Mouse (Mus musculus) stomach, postnatal 0 days (tissue): ENCODE data around the gene Brf1. TPM values are rescaled to one million over a fixed set of nuclear protein-coding genes. Genes with fewer than 3 reads are reported as not detected.

ENCODE experiments used
- ATAC-seq: fragments of 200-750 bp; cut with Nextera tagmentation; 2 replicates; pipeline ENCODE4 v1.8.0; 2017; ENCODE audit not compliant: low FRiP score, low TSS enrichment
- DNase-seq: peaks from one replicate; pipeline ENCODE4 v3.0.0-alpha.2; 2016; ENCODE audit warnings: low spot score
- H3K27ac ChIP-seq: fragments of 300-500 bp; sonication (generic); replicated peaks from 2 replicates; pipeline ENCODE4 v1.5.1; 2014; ENCODE audit warnings: mild to moderate bottlenecking, control low read depth
- H3K27me3 ChIP-seq: fragments of 300-500 bp; sonication (generic); 2 replicates; pipeline ENCODE4 v1.6.1; 2014; ENCODE audit warnings: low read length; ENCODE audit not compliant: control insufficient read depth, insufficient read depth
- H3K36me3 ChIP-seq: fragments of 300-500 bp; sonication (generic); 2 replicates; pipeline ENCODE4 v1.6.1; 2014; ENCODE audit warnings: low read length, mixed read lengths; ENCODE audit not compliant: control insufficient read depth, insufficient read depth
- H3K4me1 ChIP-seq: fragments of 300-500 bp; sonication (generic); replicated peaks from 2 replicates; pipeline ENCODE4 v1.6.1; 2014; ENCODE audit warnings: antibody characterized with exemption; ENCODE audit not compliant: control insufficient read depth, insufficient read depth
- H3K4me2 ChIP-seq: fragments of 300-500 bp; sonication (generic); replicated peaks from 2 replicates; pipeline ENCODE4 v1.6.1; 2014; ENCODE audit warnings: low read depth, mild to moderate bottlenecking, control low read depth, moderate library complexity
- H3K4me3 ChIP-seq: fragments of 300-500 bp; sonication (generic); 2 replicates; pipeline ENCODE4 v1.5.1; 2014; ENCODE audit warnings: low read depth, low read length, control low read depth
- H3K9ac ChIP-seq: fragments of 300-500 bp; sonication (generic); 2 replicates; pipeline ENCODE4 v1.6.1; 2014; ENCODE audit warnings: mild to moderate bottlenecking, low read length, control low read depth, mixed read lengths
- H3K9me3 ChIP-seq: fragments of 300-500 bp; sonication (generic); 2 replicates; pipeline ENCODE4 v1.6.1; 2016; ENCODE audit warnings: low read length; ENCODE audit not compliant: control insufficient read depth
- CTCF ChIP-seq: IDR thresholded peaks from 2 replicates; pipeline ENCODE4 v1.5.1; 2016; ENCODE audit warnings: antibody characterized with exemption, low read depth, mild to moderate bottlenecking, moderate library complexity
- EP300 ChIP-seq: optimal IDR thresholded peaks from 2 replicates; pipeline ENCODE3; 2016; ENCODE audit warnings: antibody characterized with exemption
- WGBS: fragments of 180-500 bp; shearing (Covaris S2); extraction: QIAGEN DNeasy Blood & Tissue Kit; methylation state at CpG from one replicate; pipeline ENCODE4 v1.1.7; 2014; 5-methylcytosine and 5-hydroxymethylcytosine counted together
- polyA plus RNA-seq: library from polyadenylated mRNA; unstranded; fragments of >200 nt; fragmentation: Nextera tagmentation; extraction: Ambion mirVana; gene quantifications from 2 replicates; pipeline ENCODE4 v1.2.1, GENCODE M21; 2015

Gene Brf1
- polyA plus RNA-seq, 1 experiment from 2014 or later, result 22.3 TPM

GRCm38 (mm10) chr12:113012443-113012842 is 11.9 kb upstream of the Brf1 start:
- no peak for ATAC-seq
- TF ChIP-seq CTCF, result no peak
- no peak for TF ChIP-seq EP300
- Histone ChIP-seq H3K9me3 (no peaks in the 10 kb centered on the region), H3K4me2 (no peak overlapping the region), H3K27me3 (no peaks in the 10 kb centered on the region), H3K4me3 (no peak overlapping the region), H3K9ac (no peak overlapping the region), H3K4me1 (peaks cover 6% of the 10 kb centered on the region; the same call in 1 of the 2 replicates), H3K27ac (peak overlapping the region; percentile 95), H3K36me3 (no peaks in the 10 kb centered on the region)
- 87% methylated on average over 5 of the region's 5 CpGs for WGBS
- no peak for DNase-seq

GRCm38 (mm10) chr12:113011702-113012360 is 11.3 kb upstream of the Brf1 start:
- H3K27me3 ChIP-seq, result no peaks in the 10 kb centered on the region
- H3K36me3 ChIP-seq, result no peaks in the 10 kb centered on the region
- ATAC-seq, result no peak
- DNase-seq, result no peak
- WGBS, result 69% methylated on average over 6 of the region's 6 CpGs
- no peaks in the 10 kb centered on the region for H3K9me3 ChIP-seq
- no peak overlapping the region for H3K9ac ChIP-seq
- peak overlapping the region; percentile 95 for H3K27ac ChIP-seq
- no peak overlapping the region for H3K4me3 ChIP-seq
- no peak overlapping the region for H3K4me2 ChIP-seq
- peaks cover 6% of the 10 kb centered on the region; the same call in 1 of the 2 replicates for H3K4me1 ChIP-seq
- no peak for TF ChIP-seq CTCF
- no peak for TF ChIP-seq EP300

- H3K4me2 ChIP-seq, result no peak overlapping the region
- DNase-seq, result peak; percentile 74
These were observed 4.5 kb upstream of the Brf1 start for GRCm38 (mm10) chr12:113004993-113005392.

GRCm38 (mm10) chr12:113004011-113004410 is 3.5 kb upstream of the Brf1 start:
- Histone ChIP-seq H3K9me3 (no peaks in the 10 kb centered on the region), H3K4me2 (no peak overlapping the region), H3K4me1 (peaks cover 3% of the 10 kb centered on the region; the same call in 1 of the 2 replicates), H3K27ac (no peak overlapping the region), H3K4me3 (no peak overlapping the region), H3K36me3 (no peaks in the 10 kb centered on the region), H3K27me3 (no peaks in the 10 kb centered on the region), H3K9ac (no peak overlapping the region)
- 75% methylated on average over 8 of the region's 8 CpGs for WGBS
- TF ChIP-seq EP300 (no peak), CTCF (no peak)
- DNase-seq, result no peak
- ATAC-seq, result no peak

More at GRCm38 (mm10) chr12:113004993-113005392, 4.5 kb upstream of the Brf1 start:
- no peaks in the 10 kb centered on the region for H3K9me3 ChIP-seq
- no peak overlapping the region for H3K27ac ChIP-seq
- no peaks in the 10 kb centered on the region for H3K36me3 ChIP-seq
- no peaks in the 10 kb centered on the region for H3K4me1 ChIP-seq
- TF ChIP-seq CTCF, result peak; percentile 89
- no peak for TF ChIP-seq EP300
- H3K9ac ChIP-seq, result no peak overlapping the region
- ATAC-seq, result no peak
- H3K27me3 ChIP-seq, result no peaks in the 10 kb centered on the region
- WGBS, result 25% methylated on average over 4 of the region's 4 CpGs
- H3K4me3 ChIP-seq, result no peak overlapping the region

- H3K9ac ChIP-seq, result no peak overlapping the region
- H3K4me3 ChIP-seq, result no peak overlapping the region
- no peaks in the 10 kb centered on the region for H3K36me3 ChIP-seq
- peaks cover 3% of the 10 kb centered on the region; the same call in 1 of the 2 replicates for H3K4me1 ChIP-seq
- DNase-seq (no peak), ATAC-seq (no peak)
- TF ChIP-seq EP300 (no peak), CTCF (peak; percentile 61)
- H3K4me2 ChIP-seq, result no peak overlapping the region
- WGBS, result 42% methylated on average over 2 of the region's 2 CpGs
- no peaks in the 10 kb centered on the region for H3K9me3 ChIP-seq
- no peaks in the 10 kb centered on the region for H3K27me3 ChIP-seq
- H3K27ac ChIP-seq, result no peak overlapping the region
These were observed 2.2 kb upstream of the Brf1 start for GRCm38 (mm10) chr12:113002667-113003066.

- 1% methylated on average over 5 of the region's 5 CpGs for WGBS
These were observed 600 bp upstream of the Brf1 start for GRCm38 (mm10) chr12:113001133-113001474.

More at GRCm38 (mm10) chr12:113001133-113001474, 600 bp upstream of the Brf1 start:
- DNase-seq, result no peak
- H3K4me1 ChIP-seq, result peaks cover 3% of the 10 kb centered on the region; the same call in 1 of the 2 replicates
- peak overlapping the region; percentile 18 for H3K9ac ChIP-seq
- H3K4me2 ChIP-seq, result peak overlapping the region; percentile 46
- H3K9me3 ChIP-seq, result no peaks in the 10 kb centered on the region
- H3K4me3 ChIP-seq, result peak overlapping the region; percentile 81
- H3K27me3 ChIP-seq, result no peaks in the 10 kb centered on the region
- peak overlapping the region; percentile 73 for H3K27ac ChIP-seq
- TF ChIP-seq EP300 (no peak), CTCF (no peak)
- H3K36me3 ChIP-seq, result no peaks in the 10 kb centered on the region
- ATAC-seq, result no peak
